Mouse (Mus musculus): Measurements from ENCODE around the gene Psmc3ip. TPM values are rescaled to one million over a fixed set of nuclear protein-coding genes. Genes with fewer than 3 reads are reported as not detected.

The Psmc3ip gene
- total RNA-seq, 2 experiments from 2014 or later = 2.1 to 3.1 TPM

DNA sequence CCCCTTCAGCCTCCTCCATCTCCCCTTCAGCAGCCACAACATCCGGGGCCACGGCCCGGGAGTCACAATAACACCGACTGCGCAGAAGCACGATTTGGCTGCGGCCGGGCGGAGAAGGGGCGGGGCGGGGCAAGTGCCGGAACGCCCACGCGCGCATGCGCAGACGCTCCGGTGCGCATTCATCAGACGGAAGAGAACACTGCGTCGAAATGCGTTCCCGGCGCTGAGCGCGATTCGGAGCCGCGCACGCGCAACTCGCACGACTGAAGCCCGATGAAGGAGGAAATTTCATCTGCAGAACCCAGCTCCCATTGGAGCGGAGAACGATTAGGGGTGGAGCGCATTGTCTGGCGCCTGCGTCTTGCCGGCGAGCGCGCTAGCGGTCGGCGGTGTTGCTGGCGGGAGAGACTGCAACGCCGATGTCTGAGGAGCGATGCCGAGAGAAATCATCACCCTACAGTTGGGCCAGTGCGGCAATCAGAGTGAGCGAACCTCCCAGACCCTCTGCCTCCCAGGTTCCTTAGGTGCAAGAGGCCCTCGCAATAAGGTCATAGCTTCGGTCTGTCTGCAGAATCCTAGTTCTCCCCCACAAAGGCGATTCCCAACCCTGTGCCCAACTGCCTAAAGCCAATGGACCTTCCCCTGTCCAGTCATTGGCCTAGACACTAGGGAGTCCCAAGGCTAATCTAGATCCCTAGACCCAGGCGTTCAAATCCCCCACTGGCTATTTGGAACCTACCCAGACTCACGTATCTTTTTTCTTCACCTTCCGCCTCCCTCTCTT is 24.7 kb upstream of the Psmc3ip start, which contains the start of the genes Retreg3 and Tubg1:
Gene Retreg3, minus strand, starts transcription at position 133 of the 784 bp plus-strand sequence.
Gene Tubg1, plus strand, starts transcription at position 178 of the 784 bp plus-strand sequence.
- intact Hi-C loops (cut with DNase I) = loop anchor here (2.0 kb wide), 1 partner anchor 51 kb away; the partner anchor contains the start of genes Cntnap1 and Plekhh3
- DNase-seq (ENCODE audit: low spot score in 2 of 2) = peak; percentile 99 to 100

DNA sequence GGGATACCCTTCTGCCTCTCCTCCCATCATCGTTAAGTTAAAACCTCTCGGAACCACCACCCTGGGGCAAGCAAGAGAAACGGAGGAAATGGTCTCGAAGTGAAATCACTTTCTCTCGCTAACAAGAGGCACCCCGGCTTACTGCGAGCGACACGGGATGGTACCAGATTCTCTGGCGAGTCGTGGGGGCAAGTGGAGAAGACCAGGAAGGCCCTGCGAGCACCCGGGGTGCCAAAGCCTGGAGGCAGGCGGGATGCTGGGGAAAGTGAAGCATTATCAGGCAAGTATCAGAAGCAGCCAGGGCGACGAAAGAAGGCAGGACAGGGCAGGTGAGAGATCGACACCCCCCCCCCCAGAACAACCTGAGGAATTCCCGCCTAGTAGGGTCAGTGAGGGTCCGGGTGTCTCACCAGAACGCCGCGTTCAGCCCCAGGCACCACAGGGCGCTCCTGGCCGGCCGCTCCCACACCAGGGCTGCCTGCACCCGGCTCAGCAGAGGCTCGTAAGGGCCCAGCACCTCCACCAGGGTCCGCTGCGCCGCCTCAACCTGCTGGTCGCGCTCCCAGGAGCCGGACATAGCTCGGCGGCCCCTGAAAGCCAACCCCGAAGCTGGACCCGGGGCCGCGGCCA is 24.0 kb upstream of the Psmc3ip start:
- intact Hi-C loops (cut with DNase I) = loop anchor here (2.0 kb wide), 1 partner anchor 52 kb away; the partner anchor contains the start of genes Cntnap1 and Plekhh3
- no peak for DNase-seq (ENCODE audit: low spot score in 2 of 2)

DNA sequence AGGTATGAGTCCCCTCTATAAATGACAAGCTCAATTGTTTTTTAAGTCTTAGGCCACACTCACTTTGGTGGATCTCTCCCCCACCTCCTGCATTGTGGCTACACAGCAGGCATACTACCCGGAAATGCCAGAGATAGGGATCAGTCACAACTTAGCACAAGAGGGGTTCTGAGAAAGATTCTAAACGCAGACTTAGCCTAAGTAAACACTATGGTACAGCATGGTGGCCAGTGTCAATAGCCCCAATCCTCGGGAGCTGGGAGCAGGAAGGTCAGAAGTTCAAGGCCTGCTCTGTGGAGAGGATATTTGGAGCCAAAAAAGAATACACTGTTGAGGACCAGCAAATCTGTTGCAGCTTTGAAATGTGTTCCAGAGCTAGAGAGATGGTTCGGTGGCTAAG is 22.9 kb upstream of the Psmc3ip start:
- intact Hi-C loops (cut with DNase I) = loop anchor here (2.0 kb wide), 1 partner anchor 53 kb away; the partner anchor contains the start of genes Cntnap1 and Plekhh3
- DNase-seq (ENCODE audit: low spot score in 2 of 2) = no peak

DNA sequence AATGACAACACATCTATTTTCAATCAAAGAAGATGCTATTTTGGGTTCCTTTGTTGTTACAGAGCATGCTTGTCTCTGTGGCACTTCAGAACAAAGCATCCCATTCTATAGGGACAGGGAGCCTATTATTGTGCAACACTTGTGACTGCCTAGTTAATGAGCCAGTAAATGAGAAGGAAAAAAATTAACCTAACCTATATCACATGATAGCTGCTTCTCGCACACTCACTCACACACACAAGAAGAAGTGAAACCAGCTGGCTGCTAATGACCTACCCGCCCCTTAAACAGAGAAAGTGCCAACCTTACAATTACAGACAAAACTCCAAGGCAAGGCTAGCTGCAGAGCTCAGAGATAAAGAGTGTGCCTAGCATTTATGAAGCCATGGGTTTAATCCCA is 20.3 kb upstream of the Psmc3ip start:
- intact Hi-C loops (cut with DNase I) = no loop called here
- no peak for DNase-seq (ENCODE audit: low spot score in 2 of 2)

DNA sequence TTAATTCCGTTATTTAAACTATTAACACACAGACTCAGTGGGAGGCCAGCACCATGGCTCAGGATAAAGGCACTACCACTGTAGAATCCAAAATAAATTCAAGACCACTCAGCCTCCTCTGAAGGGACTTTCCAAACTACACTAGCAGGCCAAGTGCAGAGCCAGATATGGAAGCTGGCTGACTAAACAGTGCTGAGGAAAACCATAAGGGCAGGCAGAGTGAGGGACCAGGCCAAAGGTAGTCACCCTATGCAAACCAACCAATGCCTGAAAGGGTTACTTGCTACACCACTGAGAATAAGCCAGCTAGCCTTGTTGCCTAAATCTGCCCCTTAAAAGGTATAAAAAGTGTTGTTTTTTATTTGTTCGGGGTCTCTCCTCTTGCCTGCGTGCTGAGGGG is 16.9 kb upstream of the Psmc3ip start:
- intact Hi-C loops (cut with DNase I) = no loop called here
- no peak for DNase-seq (ENCODE audit: low spot score in 2 of 2)

DNA sequence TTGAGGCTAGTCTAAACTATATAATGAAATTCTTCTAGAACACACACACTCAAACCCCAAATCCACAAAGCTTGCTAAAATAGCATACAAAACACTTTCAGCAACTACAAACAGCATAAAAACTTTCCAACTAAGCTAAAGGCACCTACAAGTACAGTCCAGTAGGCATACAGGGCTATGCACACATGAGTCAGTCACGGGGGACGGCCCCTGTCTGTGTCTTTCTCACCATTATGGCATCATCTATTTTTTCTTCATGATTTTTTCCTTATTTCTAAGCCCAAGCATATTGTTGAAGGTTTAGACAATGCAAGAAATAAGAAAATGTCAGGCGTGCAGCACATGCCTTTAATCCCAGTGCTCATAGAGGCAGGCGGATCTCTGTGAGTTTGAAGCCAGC is 15.9 kb upstream of the Psmc3ip start:
- no peak for DNase-seq (ENCODE audit: low spot score in 2 of 2)
- intact Hi-C loops (cut with DNase I) = no loop called here

DNA sequence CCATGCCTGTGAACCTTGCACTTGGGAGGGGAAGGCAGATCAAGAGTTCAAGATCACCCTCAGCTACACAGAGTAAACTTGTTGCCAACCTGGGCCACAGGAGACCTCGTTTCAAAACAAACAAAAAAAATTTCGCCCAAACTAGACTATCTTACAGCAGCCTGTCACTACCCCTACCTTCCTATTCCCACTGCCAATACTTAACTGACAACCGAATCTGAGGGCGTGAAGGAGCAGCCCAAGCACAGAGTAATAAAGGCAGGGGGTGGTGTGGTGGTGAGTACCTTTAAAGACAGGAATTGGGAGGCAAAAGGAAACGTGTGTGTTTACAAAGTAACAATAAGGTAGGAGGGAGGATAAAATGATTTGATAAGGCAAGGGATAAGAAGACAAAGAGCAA is 15.5 kb upstream of the Psmc3ip start:
- intact Hi-C loops (cut with DNase I) = no loop called here

DNA sequence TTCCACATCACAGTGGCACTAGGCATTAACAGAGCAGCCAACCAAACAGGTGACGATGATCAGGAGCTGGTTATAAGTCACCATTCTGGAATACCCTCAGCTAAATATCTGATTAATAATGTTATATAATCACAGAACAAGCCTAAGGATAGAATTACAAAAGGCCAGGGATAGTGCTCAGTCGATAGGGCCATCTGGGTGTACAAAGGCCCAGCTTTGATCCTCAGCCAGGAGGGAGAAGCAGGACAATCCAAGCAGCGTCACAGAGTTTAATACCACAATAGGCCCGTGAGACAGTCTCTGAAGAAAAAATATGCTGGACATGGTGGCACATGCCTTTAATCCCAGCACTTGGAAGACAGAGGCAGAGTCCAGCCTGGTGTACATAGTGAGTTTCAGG is 14.1 kb upstream of the Psmc3ip start:
- intact Hi-C loops (cut with DNase I) = no loop called here

More for the DNA sequence above, 15.5 kb upstream of the Psmc3ip start:
- no peak for DNase-seq (ENCODE audit: low spot score in 2 of 2)

DNA sequence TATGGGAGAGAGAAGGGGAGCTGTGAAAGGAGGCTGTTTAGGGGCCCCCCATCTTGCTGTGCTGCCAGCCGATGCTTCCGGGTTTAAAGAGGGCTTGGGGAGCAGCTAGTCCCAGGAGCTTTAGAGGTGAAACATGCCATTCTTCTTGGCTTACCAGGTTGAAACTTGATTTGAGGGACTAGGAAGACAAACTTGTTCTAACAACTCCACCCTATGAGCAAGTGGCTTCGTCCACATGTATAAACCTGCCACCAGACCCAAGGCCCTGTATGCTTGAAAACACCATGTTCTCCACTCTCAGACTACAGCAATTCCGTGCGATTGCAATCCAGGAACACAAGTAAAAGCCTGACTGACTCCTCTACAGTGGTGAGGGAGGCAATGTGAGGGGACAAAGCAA is 7.8 kb upstream of the Psmc3ip start:
- DNase-seq (ENCODE audit: low spot score in 2 of 2) = no peak
- intact Hi-C loops (cut with DNase I) = no loop called here

More for the DNA sequence above, 14.1 kb upstream of the Psmc3ip start:
- DNase-seq (ENCODE audit: low spot score in 2 of 2) = no peak

DNA sequence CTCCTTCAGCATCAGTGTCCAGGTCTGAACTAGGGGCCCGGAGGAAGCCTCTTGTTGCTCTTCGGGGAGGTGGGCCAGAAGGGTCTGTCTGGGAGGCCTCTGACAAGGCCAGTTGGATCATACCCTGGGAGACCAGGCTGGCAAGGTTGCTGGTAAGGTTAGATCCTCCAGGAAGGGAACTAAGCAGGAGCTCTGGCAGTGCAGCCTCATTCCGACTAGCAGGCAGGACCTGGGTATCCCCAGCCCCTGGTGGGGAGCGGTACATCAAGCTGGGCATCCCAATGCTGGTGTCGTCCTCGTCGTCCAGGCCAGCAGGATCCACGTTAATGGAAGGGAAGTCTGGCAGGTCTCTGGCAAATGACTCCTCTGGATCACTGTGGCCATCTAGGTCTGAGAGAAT is 3.0 kb upstream of the Psmc3ip start:
- DNase-seq (ENCODE audit: low spot score in 2 of 2) = no peak
- intact Hi-C loops (cut with DNase I) = no loop called here

DNA sequence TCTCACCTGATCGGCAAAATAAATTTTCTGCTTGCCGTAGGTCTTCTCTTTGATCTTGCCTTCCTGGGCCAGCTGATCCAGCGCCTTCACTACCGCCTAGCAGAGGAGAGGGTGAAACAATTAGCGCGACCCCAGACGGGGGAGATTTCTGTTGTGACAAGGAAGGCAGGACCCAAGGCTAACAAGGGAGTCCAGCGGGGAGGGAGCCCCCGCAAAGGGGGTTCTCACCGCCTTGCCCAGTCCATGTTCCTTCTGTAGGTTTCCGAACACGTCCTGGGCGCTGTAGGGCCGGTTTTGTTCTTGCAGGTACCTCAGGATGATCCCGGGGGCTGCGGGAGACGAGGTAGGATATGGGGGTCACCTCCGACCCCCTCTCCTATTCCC is 314 bp downstream of the Psmc3ip start:
- intact Hi-C loops (cut with DNase I) = loop anchor here (2.0 kb wide), 1 partner anchor 82 kb away; no protein-coding TSS in a partner anchor
- no peak for DNase-seq (ENCODE audit: low spot score in 2 of 2)

DNA sequence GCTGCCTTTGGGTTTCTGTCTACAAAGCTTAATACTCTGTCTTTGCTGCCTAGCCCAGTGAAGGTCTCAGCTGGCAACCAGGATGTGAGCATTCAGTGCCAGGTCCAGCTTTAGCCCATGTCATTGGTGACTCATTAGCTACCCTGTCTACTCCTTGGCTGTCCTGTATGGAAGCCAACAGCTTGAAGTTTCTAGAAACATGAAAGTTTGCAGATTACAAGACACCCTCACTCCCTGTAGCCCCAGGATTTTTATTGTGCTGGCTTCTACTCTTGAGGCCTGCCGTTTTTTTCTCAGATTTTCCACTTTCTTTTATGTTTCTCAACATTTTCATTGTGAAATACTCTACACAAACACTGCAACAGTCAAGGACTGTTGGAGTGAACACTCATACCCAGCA is 5.3 kb downstream of the Psmc3ip start:
- intact Hi-C loops (cut with DNase I) = no loop called here
- no peak for DNase-seq (ENCODE audit: low spot score in 2 of 2)

DNA sequence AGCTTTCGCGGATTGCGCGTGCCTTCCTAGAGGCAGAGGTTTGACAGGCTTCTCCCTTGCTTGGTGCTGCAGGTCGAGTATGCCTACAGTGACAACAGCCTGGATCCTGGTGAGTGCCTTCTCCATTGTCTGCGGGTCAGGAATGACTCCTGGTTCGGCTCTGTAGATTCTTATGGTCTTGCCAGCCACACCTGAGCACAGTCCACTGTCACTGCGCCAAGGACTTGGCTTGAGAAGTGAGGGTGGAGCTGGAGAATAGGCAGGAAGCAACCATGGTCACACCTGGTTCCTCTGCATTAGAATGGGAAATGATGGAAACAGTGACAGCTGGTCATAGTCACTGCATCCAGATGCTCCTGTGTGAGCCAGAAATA is 7.6 kb downstream of the Psmc3ip start:
- no peak for DNase-seq (ENCODE audit: low spot score in 2 of 2)
- intact Hi-C loops (cut with DNase I) = no loop called here

DNA sequence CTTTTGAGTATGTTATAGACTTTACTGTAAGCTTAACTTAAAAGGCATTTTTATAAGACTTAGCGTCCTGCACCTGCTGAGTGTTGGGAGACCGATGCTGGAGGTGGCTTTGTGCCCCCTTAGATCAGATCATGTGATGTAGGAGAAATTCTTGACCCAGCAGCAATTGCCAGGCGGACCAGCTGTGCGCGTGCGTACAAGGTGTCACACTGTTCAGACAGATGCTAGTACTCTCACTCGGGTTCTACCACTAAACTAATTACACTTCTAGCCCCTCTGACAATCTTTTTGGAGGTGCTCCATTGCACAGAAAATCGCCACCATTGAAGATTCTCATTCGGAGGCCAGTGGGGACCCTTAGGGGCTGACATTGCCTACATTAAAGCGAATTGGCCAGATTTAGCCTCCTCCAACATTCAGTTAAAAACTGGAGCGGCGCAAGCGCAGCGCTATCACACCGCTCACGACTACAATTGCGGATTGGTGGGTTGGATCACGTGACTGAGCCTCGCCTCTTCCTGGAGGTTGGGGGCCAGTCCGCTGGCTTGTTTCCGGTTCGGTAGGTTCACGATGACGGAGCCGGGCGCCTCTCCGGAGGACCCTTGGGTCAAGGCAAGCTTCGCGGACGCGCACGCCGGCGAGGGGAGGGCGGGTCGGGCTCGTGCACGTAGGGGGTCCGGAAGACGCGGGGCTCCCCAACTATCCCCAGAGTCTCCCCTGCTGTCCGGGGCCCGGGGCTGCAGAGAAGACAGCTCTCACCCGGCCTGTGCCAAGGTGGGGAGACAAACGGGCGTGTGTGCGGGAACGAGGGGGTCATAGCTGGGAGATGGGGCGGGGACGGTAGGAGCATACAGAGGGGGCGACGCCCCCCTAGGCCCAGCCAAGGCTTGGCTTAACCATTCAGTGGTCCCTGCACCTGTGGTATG is 8.2 kb downstream of the Psmc3ip start, which contains the start of gene Mlx:
Gene Mlx, plus strand, starts transcription at position 522 of the 926 bp plus-strand sequence.
- peak; percentile 91 to 93 for DNase-seq (ENCODE audit: low spot score in 2 of 2)
- intact Hi-C loops (cut with DNase I) = no loop called here

DNA sequence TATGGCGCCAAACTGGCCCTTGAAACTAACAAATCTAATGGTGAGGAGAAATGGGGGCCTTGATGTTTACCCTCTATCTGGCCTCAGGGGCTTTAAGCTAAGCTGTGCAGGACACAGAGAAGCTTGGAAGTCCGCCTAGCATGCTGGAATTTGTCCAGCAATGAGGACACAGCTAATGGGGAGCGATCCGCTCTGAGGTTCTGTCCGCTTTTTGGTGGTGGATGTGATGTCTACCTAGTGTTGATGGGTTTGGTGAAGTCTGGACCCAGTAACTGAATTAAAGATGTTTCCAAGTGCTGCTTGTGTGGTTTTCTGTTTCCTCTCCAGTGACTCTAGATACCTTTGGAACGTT is 8.9 kb downstream of the Psmc3ip start:
- intact Hi-C loops (cut with DNase I) = no loop called here

DNA sequence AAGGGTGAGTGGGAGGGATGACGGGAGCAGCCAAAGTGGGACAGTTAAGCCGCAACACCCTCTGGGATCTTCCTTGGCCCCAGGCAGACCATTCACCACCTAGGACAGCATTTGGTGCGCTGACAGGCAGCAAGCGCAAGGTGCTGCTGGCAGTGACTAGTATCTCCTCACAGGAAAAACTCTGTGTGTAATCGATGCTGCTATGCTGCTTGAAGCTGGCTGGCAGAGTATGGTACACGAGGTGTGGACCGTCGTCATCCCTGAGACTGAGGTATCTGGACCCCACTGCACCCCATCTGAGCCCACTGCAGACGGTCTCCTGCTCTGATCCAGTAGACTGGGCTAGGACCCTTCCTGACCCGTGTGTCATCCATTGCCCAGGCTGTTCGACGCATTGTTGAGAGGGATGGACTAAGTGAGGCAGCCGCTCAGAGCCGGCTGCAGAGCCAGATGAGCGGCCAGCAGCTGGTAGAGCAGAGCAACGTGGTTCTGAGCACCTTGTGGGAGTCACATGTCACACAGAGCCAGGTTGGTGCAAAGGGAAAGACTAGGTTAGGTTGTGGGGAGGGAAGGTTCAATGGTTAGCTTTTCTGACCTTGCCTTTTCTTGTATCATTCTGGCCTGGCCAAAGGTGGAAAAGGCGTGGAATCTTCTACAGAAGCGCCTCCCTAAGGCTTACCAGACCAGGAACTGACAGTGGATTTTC is 9.5 kb downstream of the Psmc3ip start:
- no peak for DNase-seq (ENCODE audit: low spot score in 2 of 2)
- intact Hi-C loops (cut with DNase I) = no loop called here

More for the DNA sequence above, 8.9 kb downstream of the Psmc3ip start:
- no peak for DNase-seq (ENCODE audit: low spot score in 2 of 2)

DNA sequence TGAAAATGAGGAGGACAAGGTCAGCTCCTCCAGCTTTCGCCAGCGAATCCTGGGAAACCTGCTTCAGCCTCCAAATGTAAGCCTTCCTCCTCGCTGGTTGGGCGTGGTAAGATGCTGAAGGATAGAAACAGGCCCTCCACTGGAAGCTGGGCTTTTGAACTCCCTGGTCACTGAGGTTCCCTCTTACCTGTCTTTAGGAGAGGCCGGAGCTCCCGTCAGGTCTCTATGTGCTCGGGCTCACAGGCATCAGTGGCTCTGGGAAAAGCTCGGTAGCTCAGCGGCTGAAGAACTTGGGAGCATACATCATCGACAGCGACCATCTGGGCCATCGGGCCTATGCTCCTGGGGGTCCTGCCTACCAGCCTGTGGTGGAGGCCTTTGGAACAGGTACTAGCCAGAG is 10.4 kb downstream of the Psmc3ip start:
- intact Hi-C loops (cut with DNase I) = no loop called here
- DNase-seq (ENCODE audit: low spot score in 2 of 2) = no peak

DNA sequence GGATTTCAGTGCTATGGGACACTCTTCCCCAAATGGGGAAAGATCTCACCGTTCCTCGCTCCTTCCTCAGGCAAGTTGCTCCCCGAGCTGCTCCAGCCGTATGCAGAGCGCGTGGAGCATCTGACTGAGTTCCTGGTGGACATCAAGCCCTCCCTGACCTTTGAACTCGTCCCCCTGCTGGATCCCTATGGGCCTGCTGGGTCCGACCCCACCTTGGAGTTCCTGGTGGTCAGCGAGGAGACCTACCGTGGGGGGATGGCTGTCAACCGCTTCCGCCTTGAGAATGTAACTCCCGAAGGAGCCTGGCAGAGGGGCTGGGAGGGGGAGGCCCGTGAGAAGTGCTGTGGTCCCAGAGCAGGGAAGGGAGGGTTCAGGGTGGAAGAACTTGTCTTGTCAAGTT is 11.0 kb downstream of the Psmc3ip start:
- intact Hi-C loops (cut with DNase I) = no loop called here
- DNase-seq (ENCODE audit: low spot score in 2 of 2) = no peak

DNA sequence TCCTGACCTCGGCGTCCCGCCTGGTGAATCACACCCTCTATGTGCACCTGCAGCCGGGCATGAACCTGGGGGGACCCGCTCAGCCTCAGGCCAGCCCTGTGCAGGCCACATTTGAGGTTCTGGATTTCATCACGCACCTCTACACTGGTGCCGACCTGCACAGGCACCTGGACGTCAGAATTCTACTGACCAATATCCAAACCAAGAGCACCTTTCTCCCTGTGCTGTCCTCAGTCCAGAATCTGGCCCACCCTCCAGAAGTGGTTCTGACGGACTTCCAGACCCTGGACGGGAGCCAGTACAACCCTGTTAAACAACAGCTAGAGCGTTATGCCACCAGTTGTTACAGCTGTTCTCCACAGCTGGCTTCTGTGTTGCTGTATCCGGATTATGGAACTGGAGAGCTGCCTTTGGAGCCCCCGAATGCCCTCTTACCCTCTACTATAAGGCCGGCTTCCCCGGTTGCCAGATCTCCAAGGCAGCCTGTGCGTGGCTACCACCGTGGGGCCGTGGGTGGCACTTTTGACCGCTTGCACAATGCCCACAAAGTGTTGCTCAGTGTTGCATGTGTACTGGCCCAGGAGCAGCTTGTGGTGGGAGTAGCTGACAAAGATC is 12.0 kb downstream of the Psmc3ip start:
- intact Hi-C loops (cut with DNase I) = no loop called here
- DNase-seq (ENCODE audit: low spot score in 2 of 2) = no peak

Measured in left cerebral cortex, postnatal 36 days (tissue).